Mouse (Mus musculus) layer of hippocampus, adult 2 months (tissue): ENCODE results near the gene Iqsec3. TPM values are rescaled to one million over a fixed set of nuclear protein-coding genes. Genes with fewer than 3 reads are reported as not detected.
"Not testable (repeated sequence)": the region's sequence is repeated elsewhere in the genome, so short reads cannot be mapped to it uniquely, and the experiment has no call there.

ENCODE experiments used
- DNase-seq, 2 experiments: peaks; one replicate each; pipeline ENCODE4 v3.0.0; 2022; ENCODE audit warnings: low spot score in 2 of 2
- H3K27ac ChIP-seq: fragments of 200-600 bp; 2 replicates; pipeline ENCODE4 v1.8.1; 2022
- H3K4me3 ChIP-seq: fragments of 200-600 bp; 2 replicates; pipeline ENCODE4 v1.8.1; 2022; ENCODE audit warnings: mild to moderate bottlenecking
- CTCF ChIP-seq: fragments of 200-600 bp; conservative IDR thresholded peaks from 2 replicates; pipeline ENCODE4 v1.8.1; 2022; ENCODE audit warnings: antibody characterized with exemption, mild to moderate bottlenecking, moderate library complexity
- total RNA-seq, 2 experiments: library from RNA; stranded (reverse); gene quantifications; 2 replicates each; pipeline ENCODE4 v1.2.3; 2021

Gene Iqsec3
- total RNA-seq, 2 experiments from 2014 or later: 135 TPM

- Histone ChIP-seq H3K27ac (no peak overlapping the region), H3K4me3 (no peak overlapping the region)
- DNase-seq: no peak
- TF ChIP-seq CTCF: no peak
Measured at GRCm38 (mm10) chr6:121378256-121378655, 95.2 kb downstream of the Iqsec3 start.

GRCm38 (mm10) chr6:121376159-121376558 lies 97.3 kb downstream of the Iqsec3 start:
- DNase-seq: no peak
- H3K4me3 ChIP-seq: no peak overlapping the region
- no peak overlapping the region for H3K27ac ChIP-seq
- no peak for TF ChIP-seq CTCF

- DNase-seq: no peak
- 0 out of 2 replicates have a peak overlapping the region, but pooled peaks have one; percentile 28 for H3K27ac ChIP-seq
- H3K4me3 ChIP-seq: no peak overlapping the region
- TF ChIP-seq CTCF: no peak
Measured at GRCm38 (mm10) chr6:121371197-121371980, 102.1 kb downstream of the Iqsec3 start.

- DNase-seq: no peak
- Histone ChIP-seq H3K4me3 (no peak overlapping the region), H3K27ac (no peak overlapping the region)
- no peak for TF ChIP-seq CTCF
Measured at GRCm38 (mm10) chr6:121367099-121367498, 106.4 kb downstream of the Iqsec3 start.

- not testable (repeated sequence) for H3K4me3 ChIP-seq, H3K27ac ChIP-seq
- peak in 1 of 2 experiments; percentile 65 for DNase-seq
- TF ChIP-seq CTCF: peak; percentile 74
Measured at GRCm38 (mm10) chr6:121366537-121366936, 106.9 kb downstream of the Iqsec3 start.

GRCm38 (mm10) chr6:121363956-121364355 lies 109.5 kb downstream of the Iqsec3 start:
- DNase-seq: no peak
- Histone ChIP-seq H3K4me3 (no peak overlapping the region), H3K27ac (no peak overlapping the region)
- TF ChIP-seq CTCF: no peak

GRCm38 (mm10) chr6:121363061-121363460 lies 110.4 kb downstream of the Iqsec3 start:
- DNase-seq: no peak
- Histone ChIP-seq H3K27ac (no peak overlapping the region), H3K4me3 (no peak overlapping the region)
- TF ChIP-seq CTCF: no peak

GRCm38 (mm10) chr6:121357232-121357631 lies 116.2 kb downstream of the Iqsec3 start:
- Histone ChIP-seq H3K27ac (no peak overlapping the region), H3K4me3 (no peak overlapping the region)
- no peak for DNase-seq
- no peak for TF ChIP-seq CTCF

GRCm38 (mm10) chr6:121356041-121356440 lies 117.4 kb downstream of the Iqsec3 start:
- no peak for TF ChIP-seq CTCF
- DNase-seq: no peak
- Histone ChIP-seq H3K4me3 (no peak overlapping the region), H3K27ac (no peak overlapping the region)

GRCm38 (mm10) chr6:121352276-121352675 lies 121.2 kb downstream of the Iqsec3 start:
- Histone ChIP-seq H3K27ac (no peak overlapping the region), H3K4me3 (no peak overlapping the region)
- TF ChIP-seq CTCF: no peak
- DNase-seq: no peak

- H3K27ac ChIP-seq: no peak overlapping the region
- no peak for DNase-seq
- no peak for TF ChIP-seq CTCF
- H3K4me3 ChIP-seq: no peak overlapping the region
Measured at GRCm38 (mm10) chr6:121346428-121346827, 127.0 kb downstream of the Iqsec3 start.

GRCm38 (mm10) chr6:121344329-121344728 lies 129.1 kb downstream of the Iqsec3 start:
- no peak for DNase-seq
- no peak for TF ChIP-seq CTCF
- H3K4me3 ChIP-seq: no peak overlapping the region
- no peak overlapping the region for H3K27ac ChIP-seq

- no peak overlapping the region for H3K27ac ChIP-seq
- DNase-seq: no peak
- H3K4me3 ChIP-seq: no peak overlapping the region
- TF ChIP-seq CTCF: no peak
Measured at GRCm38 (mm10) chr6:121343771-121344123, 129.7 kb downstream of the Iqsec3 start.
